Mouse (Mus musculus) cortical plate, adult 2 months (tissue): ENCODE measurements at regions not wholly inside any gene's neighbourhood (a gene's known extent, or its start where the extent isn't known, plus 50 kb on each side); places are given as distances from the start of the nearest gene placed in this dataset.

Experiments
- CTCF ChIP-seq: fragments of 200-500 bp; IDR thresholded peaks from 2 replicates; pipeline ENCODE4 v1.5.1; 2011; ENCODE audit warnings: mild to moderate bottlenecking, control low read depth, low read length; ENCODE audit not compliant: insufficient read depth; ENCODE audit errors: extremely low read depth
- POLR2A ChIP-seq: fragments of 200-500 bp; IDR thresholded peaks from 2 replicates; pipeline ENCODE4 v1.6.1; 2011; ENCODE audit warnings: mild to moderate bottlenecking, low read length, control low read depth; ENCODE audit not compliant: insufficient read depth; ENCODE audit errors: extremely low read depth

DNA sequence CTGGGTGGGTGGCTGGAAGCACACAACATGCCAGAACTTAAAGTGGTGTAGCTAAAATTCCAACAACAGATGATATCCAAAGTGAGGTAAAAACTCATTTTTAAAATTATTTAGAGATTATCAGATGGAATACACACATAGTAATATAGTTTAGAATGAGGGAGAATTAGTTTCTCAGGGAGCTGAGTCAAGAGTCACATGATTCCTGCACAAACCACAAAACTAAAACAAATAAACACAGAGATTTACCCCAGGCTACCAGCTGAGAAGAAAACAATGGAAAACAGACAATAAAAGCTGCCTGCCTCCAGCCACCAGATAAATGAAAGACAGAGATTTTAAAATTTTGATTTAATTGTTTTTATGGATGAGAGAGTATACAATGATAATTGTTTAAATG lies 50.9 kb upstream of the Papolg start:
- TF ChIP-seq POLR2A: no peak
- no peak for TF ChIP-seq CTCF
